Mouse (Mus musculus): Measurements from ENCODE around the gene Zfp781.
"Not testable (repeated sequence)": the region's sequence is repeated elsewhere in the genome, so short reads cannot be mapped to it uniquely, and the experiment has no call there.

Gene Zfp781

GRCm38 (mm10) chr10:81929842-81930743 is at the start of gene Zfp781:
Zfp781 (minus strand) TSS chr10:81930480.
- not testable (repeated sequence) for DNase-seq

GRCm38 (mm10) chr10:81978365-81979003 is 48.2 kb upstream of the Zfp781 start:
- not testable (repeated sequence) for DNase-seq

GRCm38 (mm10) chr10:81930744-81931118 is 451 bp upstream of the Zfp781 start:
- not testable (repeated sequence) for DNase-seq

GRCm38 (mm10) chr10:81863409-81864407 is 66.6 kb downstream of the Zfp781 start, which contains the start of gene Gm32687:
Gm32687 (plus strand) TSS chr10:81863934.
- DNase-seq: peak in 1 of 2 experiments; percentile 19

Measured in kidney, postnatal 25 days (tissue).